ENCODE assay signal across 9 mouse cellular contexts in genomic region chr16:50717306-50718017, GRCm38 (mm10).
DNase-seq lines count a peak whose midpoint lies in the region; ATAC-seq and TF ChIP-seq lines count a peak whose summit lies in the region.
"Had no signal": no experiment of that assay in that cellular context is flagged by ENCODE, and none has a peak within 500 bp of the region (broad histone marks: within the 10 kb centered on the region; RNA-seq: fewer than 3 reads in every experiment).

No protein-coding gene starts in this region.

- WGBS in intestine, postnatal 0 days, result 71% methylated on average over 10 of the region's 10 CpGs
- 71% methylated on average over 10 of the region's 10 CpGs for WGBS in intestine, embryonic 16.5 days
- WGBS in hindbrain, embryonic 16.5 days, result 30% methylated on average over 10 of the region's 10 CpGs
- 52% methylated on average over 10 of the region's 10 CpGs for WGBS in midbrain, embryonic 16.5 days

- H3K36me3 ChIP-seq in intestine, postnatal 0 days (ENCODE audit: control insufficient read depth, insufficient read depth), result no peaks in the 10 kb centered on the region
- H3K36me3 ChIP-seq in intestine, embryonic 16.5 days (ENCODE audit: control insufficient read depth, insufficient read depth, low read length), result no peaks in the 10 kb centered on the region
- H3K36me3 ChIP-seq in hindbrain, embryonic 16.5 days (ENCODE audit: control insufficient read depth, insufficient read depth, low read length), result no peaks in the 10 kb centered on the region
- no peaks in the 10 kb centered on the region for H3K36me3 ChIP-seq in midbrain, embryonic 16.5 days (ENCODE audit: control insufficient read depth, insufficient read depth, low read length)
- H3K36me3 ChIP-seq: stomach, embryonic 15.5 days had no signal

- no peak overlapping the region for H3K4me3 ChIP-seq in intestine, postnatal 0 days (ENCODE audit: low read depth, low read length)
- no peak overlapping the region for H3K4me3 ChIP-seq in intestine, embryonic 16.5 days (ENCODE audit: low read length)
- H3K4me3 ChIP-seq in hindbrain, embryonic 16.5 days (ENCODE audit: low read length), result no peak overlapping the region
- no peak overlapping the region for H3K4me3 ChIP-seq in midbrain, embryonic 16.5 days (ENCODE audit: low read depth, low read length)
- H3K4me3 ChIP-seq: stomach, embryonic 15.5 days had no signal

- no peaks in the 10 kb centered on the region for H3K27me3 ChIP-seq in intestine, postnatal 0 days (replicated peaks; ENCODE audit: control insufficient read depth, insufficient read depth, low read length)
- H3K27me3 ChIP-seq in intestine, embryonic 16.5 days (replicated peaks; ENCODE audit: control insufficient read depth, insufficient read depth, low read length), result no peaks in the 10 kb centered on the region
- H3K27me3 ChIP-seq in hindbrain, embryonic 16.5 days (replicated peaks; ENCODE audit: control insufficient read depth, insufficient read depth, low read length), result no peaks in the 10 kb centered on the region
- no peaks in the 10 kb centered on the region for H3K27me3 ChIP-seq in midbrain, embryonic 16.5 days (ENCODE audit: control insufficient read depth, insufficient read depth, low read depth, low read length)
- H3K27me3 ChIP-seq: stomach, embryonic 15.5 days had no signal

- no peaks in the 10 kb centered on the region for H3K9me3 ChIP-seq in intestine, postnatal 0 days (ENCODE audit: control insufficient read depth)
- H3K9me3 ChIP-seq in intestine, embryonic 16.5 days (ENCODE audit: control insufficient read depth, low read length), result no peaks in the 10 kb centered on the region
- no peaks in the 10 kb centered on the region for H3K9me3 ChIP-seq in hindbrain, embryonic 16.5 days (ENCODE audit: control insufficient read depth, low read length)
- no peaks in the 10 kb centered on the region for H3K9me3 ChIP-seq in midbrain, embryonic 16.5 days (replicated peaks; ENCODE audit: control insufficient read depth, low read length, poor library complexity, severe bottlenecking)
- H3K9me3 ChIP-seq: stomach, embryonic 15.5 days had no signal

- no peak overlapping the region for H3K4me2 ChIP-seq in intestine, postnatal 0 days (replicated peaks; ENCODE audit: low read depth)
- no peak overlapping the region for H3K4me2 ChIP-seq in intestine, embryonic 16.5 days (ENCODE audit: low read depth, low read length)
- H3K4me2 ChIP-seq in hindbrain, embryonic 16.5 days (ENCODE audit: low read length), result peak overlapping the region; percentile 25
- no peak overlapping the region for H3K4me2 ChIP-seq in midbrain, embryonic 16.5 days (ENCODE audit: low read length)
- H3K4me2 ChIP-seq: stomach, embryonic 15.5 days had no signal

- DNase-seq in ES-CJ7 (ENCODE audit: low read depth, low spot score), result peak; percentile 19
- DNase-seq in cerebellum, postnatal 14 days, result peak; percentile 74 to 84
- DNase-seq in gastrocnemius, adult 8-10 months (ENCODE audit: low spot score in 2 of 2), result no peak
- no peak for DNase-seq in yolk sac, embryonic 10.5 days (ENCODE audit: low spot score)

- no peaks in the 10 kb centered on the region for H3K4me1 ChIP-seq in intestine, postnatal 0 days (replicated peaks; ENCODE audit: control insufficient read depth, insufficient read depth, low read length)
- no peaks in the 10 kb centered on the region for H3K4me1 ChIP-seq in intestine, embryonic 16.5 days (ENCODE audit: control insufficient read depth, insufficient read depth, low read length)
- H3K4me1 ChIP-seq in hindbrain, embryonic 16.5 days (ENCODE audit: control insufficient read depth, insufficient read depth, low read depth, low read length), result peaks cover 4% of the 10 kb centered on the region
- H3K4me1 ChIP-seq in midbrain, embryonic 16.5 days (ENCODE audit: control insufficient read depth, insufficient read depth, low read length), result no peaks in the 10 kb centered on the region
- H3K4me1 ChIP-seq: stomach, embryonic 15.5 days had no signal

- TF ChIP-seq CTCF in intestine, postnatal 0 days (IDR thresholded peaks at IDR 0.05; ENCODE audit: low read depth), result peak; percentile 47

- H3K27ac ChIP-seq in intestine, postnatal 0 days (ENCODE audit: low read depth, low read length), result no peak overlapping the region
- H3K27ac ChIP-seq in intestine, embryonic 16.5 days (ENCODE audit: low read length), result no peak overlapping the region
- 0 out of 2 replicates have a peak overlapping the region, but pooled peaks have one; percentile 39 for H3K27ac ChIP-seq in hindbrain, embryonic 16.5 days (ENCODE audit: low read depth, low read length)
- H3K27ac ChIP-seq in midbrain, embryonic 16.5 days (ENCODE audit: low read length), result no peak overlapping the region
- H3K27ac ChIP-seq: stomach, embryonic 15.5 days had no signal

- no peak for ATAC-seq in intestine, postnatal 0 days
- ATAC-seq in intestine, embryonic 16.5 days, result no peak
- peak; percentile 98 for ATAC-seq in hindbrain, embryonic 16.5 days
- ATAC-seq in midbrain, embryonic 16.5 days, result peak; percentile 89

- no peak overlapping the region for H3K9ac ChIP-seq in intestine, postnatal 0 days (ENCODE audit: low read depth, low read length)
- H3K9ac ChIP-seq in intestine, embryonic 16.5 days (ENCODE audit: low read depth, low read length), result no peak overlapping the region
- H3K9ac ChIP-seq in hindbrain, embryonic 16.5 days (ENCODE audit: low read depth, low read length), result no peak overlapping the region
- H3K9ac ChIP-seq in midbrain, embryonic 16.5 days (ENCODE audit: low read depth, low read length), result no peak overlapping the region
- H3K9ac ChIP-seq: stomach, embryonic 15.5 days had no signal

Comparison
In these comparisons a context has a peak if more than half of its experiments do, and no peak if none do; other contexts are left out.
1. ATAC-seq: peak in hindbrain, embryonic 16.5 days (single experiment) and midbrain, embryonic 16.5 days (single experiment); none in intestine, postnatal 0 days (single experiment) and intestine, embryonic 16.5 days (single experiment).
2. DNase-seq: peak in ES-CJ7 (single experiment) and cerebellum, postnatal 14 days (2 of 2); none in gastrocnemius, adult 8-10 months (0 of 2) and yolk sac, embryonic 10.5 days (single experiment).